Mouse (Mus musculus) MN1 (cell line): ENCODE results near the gene Gdnf.

Source experiments
- DNase-seq: peaks from one replicate; pipeline ENCODE4 v3.0.0-alpha.2; 2016; ENCODE audit warnings: low spot score

Gdnf gene

GRCm38 (mm10) chr15:7862890-7863289 is 52.2 kb downstream of the Gdnf start:
- DNase-seq: no peak

- no peak for DNase-seq
Observed at GRCm38 (mm10) chr15:7863328-7863727, 52.7 kb downstream of the Gdnf start.

GRCm38 (mm10) chr15:7865305-7865704 is 54.7 kb downstream of the Gdnf start:
- DNase-seq: no peak

- DNase-seq: no peak
Observed at GRCm38 (mm10) chr15:7872473-7872872, 61.8 kb downstream of the Gdnf start.

- no peak for DNase-seq
Observed at GRCm38 (mm10) chr15:7875879-7876278, 65.2 kb downstream of the Gdnf start.

GRCm38 (mm10) chr15:7877560-7878467 is 67.2 kb downstream of the Gdnf start:
- peak; percentile 45 for DNase-seq

GRCm38 (mm10) chr15:7878861-7879260 is 68.2 kb downstream of the Gdnf start:
- no peak for DNase-seq

GRCm38 (mm10) chr15:7879956-7880355 is 69.3 kb downstream of the Gdnf start:
- DNase-seq: no peak

GRCm38 (mm10) chr15:7884181-7884580 is 73.5 kb downstream of the Gdnf start:
- DNase-seq: no peak

GRCm38 (mm10) chr15:7885106-7885505 is 74.5 kb downstream of the Gdnf start:
- no peak for DNase-seq

- DNase-seq: no peak
Observed at GRCm38 (mm10) chr15:7886591-7886990, 75.9 kb downstream of the Gdnf start.
